ENCODE assay signal across 18 mouse cellular contexts in the genomic region with DNA sequence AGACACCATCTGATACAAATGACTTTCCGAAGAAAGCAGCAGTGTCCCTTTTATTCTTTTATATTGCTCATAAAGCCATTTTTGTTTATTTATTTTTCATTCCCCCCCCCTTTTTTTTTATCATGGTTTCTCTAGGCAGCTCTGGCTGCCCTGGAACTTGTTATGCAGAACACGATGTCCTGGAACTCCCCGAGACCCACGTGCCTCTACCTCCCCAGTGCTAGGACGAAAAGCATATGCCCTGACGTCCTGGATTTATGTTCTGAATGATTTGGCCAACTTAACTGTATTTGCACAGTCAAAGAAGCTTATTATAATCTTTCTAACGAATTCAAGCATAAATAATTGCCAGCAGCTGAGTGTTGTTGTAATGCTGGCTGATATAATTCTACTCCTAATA. TPM values are rescaled to one million over a fixed set of nuclear protein-coding genes. Genes with fewer than 3 reads are reported as not detected.
DNase-seq lines count a peak whose midpoint lies in the region; ATAC-seq and TF ChIP-seq lines count a peak whose summit lies in the region.
"Had no signal": no experiment of that assay in that cellular context is flagged by ENCODE, and none has a peak within 500 bp of the region (broad histone marks: within the 10 kb centered on the region; RNA-seq: fewer than 3 reads in every experiment).

No protein-coding gene starts in this region.

- H3K9me3 ChIP-seq in lung, embryonic 14.5 days (ENCODE audit: low read depth, low read length), result no peaks in the 10 kb centered on the region
- no peaks in the 10 kb centered on the region for H3K9me3 ChIP-seq in lung, embryonic 15.5 days
- H3K9me3 ChIP-seq in lung, embryonic 16.5 days (ENCODE audit: control insufficient read depth, low read length), result no peaks in the 10 kb centered on the region
- H3K9me3 ChIP-seq in lung, postnatal 0 days (ENCODE audit: low read length), result no peaks in the 10 kb centered on the region
- H3K9me3 ChIP-seq: G1E had no signal

- H3K4me2 ChIP-seq in lung, embryonic 14.5 days, result no peak overlapping the region
- H3K4me2 ChIP-seq in lung, embryonic 15.5 days, result no peak overlapping the region
- H3K4me2 ChIP-seq in lung, embryonic 16.5 days (ENCODE audit: low read depth, low read length), result no peak overlapping the region
- H3K4me2 ChIP-seq in lung, postnatal 0 days (replicated peaks; ENCODE audit: low read depth, low read length), result no peak overlapping the region

- 56% methylated on average over 7 of the region's 7 CpGs for WGBS in lung, embryonic 14.5 days
- WGBS in lung, embryonic 15.5 days, result 46% methylated on average over 7 of the region's 7 CpGs
- WGBS in lung, embryonic 16.5 days, result 53% methylated on average over 7 of the region's 7 CpGs
- 52% methylated on average over 7 of the region's 7 CpGs for WGBS in lung, postnatal 0 days

- ATAC-seq in lung, embryonic 14.5 days (ENCODE audit: insufficient read depth), result no peak
- ATAC-seq in lung, embryonic 15.5 days (ENCODE audit: borderline replicate concordance, extremely low read depth, low FRiP score, low TSS enrichment), result peak; percentile 68; the same call in 1 of the 2 replicates
- peak; percentile 78 for ATAC-seq in lung, embryonic 16.5 days (ENCODE audit: low read depth)
- ATAC-seq in lung, postnatal 0 days, result peak; percentile 73
- ATAC-seq: activated CD4-positive, CD25-positive, alpha-beta regulatory T cell, adult 4 months; CD4-positive, CD25-positive, alpha-beta regulatory T cell, adult 4 months; Patski had no signal

- TF ChIP-seq EP300 in lung, postnatal 0 days (IDR thresholded peaks at IDR 0.05), result 0 out of 2 replicates have a peak, but pooled peaks have one; percentile 36

- DNase-seq in lung, embryonic 14.5 days, result peak; percentile 33
- no peak for DNase-seq in lung, postnatal 25 days (ENCODE audit: low spot score)
- DNase-seq in lung, postnatal 14 days, result no peak
- no peak for DNase-seq in lung, postnatal 4 days
- peak; percentile 34 for DNase-seq in lung, postnatal 0 days (ENCODE audit: low spot score)
- DNase-seq in lung, postnatal 10 days, result no peak
- DNase-seq: adrenal gland, adult 8-10 months; adrenal gland, postnatal 10 days; B cell, adult 2 months; cerebellum, adult 11 months; cerebellum, adult 11-12 months had no signal

- no peak overlapping the region for H3K9ac ChIP-seq in lung, embryonic 14.5 days
- H3K9ac ChIP-seq in lung, embryonic 15.5 days, result no peak overlapping the region
- no peak overlapping the region for H3K9ac ChIP-seq in lung, embryonic 16.5 days (ENCODE audit: low read length)
- no peak overlapping the region for H3K9ac ChIP-seq in lung, postnatal 0 days (replicated peaks; ENCODE audit: low read depth)

- no peaks in the 10 kb centered on the region; the same call in 1 of the 2 replicates for H3K4me1 ChIP-seq in lung, embryonic 14.5 days (ENCODE audit: insufficient read depth)
- H3K4me1 ChIP-seq in lung, embryonic 15.5 days, result peaks cover 13% of the 10 kb centered on the region
- peaks cover 10% of the 10 kb centered on the region for H3K4me1 ChIP-seq in lung, embryonic 16.5 days (replicated peaks; ENCODE audit: control insufficient read depth, insufficient read depth, low read length)
- H3K4me1 ChIP-seq in lung, postnatal 0 days (ENCODE audit: insufficient read depth, low read depth, low read length), result no peaks in the 10 kb centered on the region

- TF ChIP-seq CTCF in lung, embryonic 14.5 days (IDR thresholded peaks at IDR 0.05; ENCODE audit: low read depth), result no peak
- no peak for TF ChIP-seq CTCF in lung, postnatal 0 days (IDR thresholded peaks at IDR 0.05)

- H3K27me3 ChIP-seq in lung, embryonic 14.5 days (ENCODE audit: insufficient read depth, low read length), result no peaks in the 10 kb centered on the region
- H3K27me3 ChIP-seq in lung, embryonic 15.5 days, result 0 out of 2 replicates have a peak, but pooled peaks cover 3% of the 10 kb centered on the region
- no peaks in the 10 kb centered on the region for H3K27me3 ChIP-seq in lung, embryonic 16.5 days (ENCODE audit: control insufficient read depth, insufficient read depth, low read depth, low read length)
- no peaks in the 10 kb centered on the region for H3K27me3 ChIP-seq in lung, postnatal 0 days (replicated peaks; ENCODE audit: insufficient read depth, low read length)
- H3K27me3 ChIP-seq: CH12.LX had no signal

- no peak overlapping the region for H3K4me3 ChIP-seq in lung, embryonic 14.5 days (ENCODE audit: low read depth, low read length)
- H3K4me3 ChIP-seq in lung, embryonic 15.5 days, result no peak overlapping the region
- H3K4me3 ChIP-seq in lung, embryonic 16.5 days (ENCODE audit: low read length), result no peak overlapping the region
- H3K4me3 ChIP-seq in lung, postnatal 0 days (ENCODE audit: low read depth, low read length), result no peak overlapping the region

- no peaks in the 10 kb centered on the region for H3K36me3 ChIP-seq in lung, embryonic 14.5 days (ENCODE audit: insufficient read depth)
- no peaks in the 10 kb centered on the region for H3K36me3 ChIP-seq in lung, embryonic 15.5 days
- H3K36me3 ChIP-seq in lung, embryonic 16.5 days (ENCODE audit: control insufficient read depth, insufficient read depth, low read length), result no peaks in the 10 kb centered on the region
- H3K36me3 ChIP-seq in lung, postnatal 0 days (ENCODE audit: insufficient read depth, low read length), result no peaks in the 10 kb centered on the region
- H3K36me3 ChIP-seq: G1E had no signal

- H3K27ac ChIP-seq in lung, embryonic 14.5 days (ENCODE audit: low read depth), result no peak overlapping the region
- H3K27ac ChIP-seq in lung, embryonic 15.5 days, result no peak overlapping the region
- no peak overlapping the region for H3K27ac ChIP-seq in lung, embryonic 16.5 days (ENCODE audit: low read length)
- H3K27ac ChIP-seq in lung, postnatal 0 days (ENCODE audit: low read length), result no peak overlapping the region

RNA-seq across cellular contexts. Expression of gene Hectd2, which starts 13.7 kb away (rescaled TPM):
- 4.8 and 5.2 TPM in 2 replicates for polyA plus RNA-seq in lung, embryonic 14.5 days (2014; fragmentation: Nextera tagmentation; extraction: Ambion mirVana)
- 3.8 and 4.6 TPM in 2 replicates for polyA plus RNA-seq in lung, embryonic 15.5 days (2015; fragmentation: Nextera tagmentation; extraction: Ambion mirVana)
- polyA plus RNA-seq in lung, embryonic 16.5 days (2015; fragmentation: Nextera tagmentation; extraction: Ambion mirVana), result 4.1 and 4.9 TPM in 2 replicates
- polyA plus RNA-seq in lung, postnatal 0 days (2015; fragmentation: Nextera tagmentation; extraction: Ambion mirVana), result 1.4 and 1.6 TPM in 2 replicates

Comparison
In these comparisons a context has a peak if more than half of its experiments do, and no peak if none do; other contexts are left out.
1. DNase-seq: peak in lung, embryonic 14.5 days (single experiment) and lung, postnatal 0 days (single experiment); none in lung, postnatal 25 days (single experiment), lung, postnatal 14 days (single experiment), lung, postnatal 4 days (0 of 2) and lung, postnatal 10 days (single experiment).